Mouse (Mus musculus) lung, adult 2 months (tissue): ENCODE measurements around the gene 0610010F05Rik. TPM values are rescaled to one million over a fixed set of nuclear protein-coding genes. Genes with fewer than 3 reads are reported as not detected.
A peak's percentile ranks its signal among the peaks of the same experiment; 100 is the strongest.
"Not testable (repeated sequence)": the region's sequence is repeated elsewhere in the genome, so short reads cannot be mapped to it uniquely, and the experiment has no call there.

Experiments
- DNase-seq: peaks from one replicate; pipeline ENCODE4 v3.0.0; 2022
- H3K4me1 ChIP-seq: fragments of 200-500 bp; 2 replicates; pipeline ENCODE4 v1.6.1; 2011; ENCODE audit warnings: low read length; ENCODE audit not compliant: control insufficient read depth, insufficient read depth
- H3K4me3 ChIP-seq: fragments of 200-500 bp; replicated peaks from 2 replicates; pipeline ENCODE3; 2011; ENCODE audit warnings: low read depth, mild to moderate bottlenecking, control low read depth, low read length; ENCODE audit errors: extremely low read depth
- CTCF ChIP-seq: fragments of 200-500 bp; IDR thresholded peaks from 2 replicates; pipeline ENCODE4 v1.5.1; 2011; ENCODE audit warnings: mild to moderate bottlenecking, low read length, control low read depth; ENCODE audit not compliant: insufficient read depth
- POLR2A ChIP-seq: fragments of 200-500 bp; IDR thresholded peaks from 2 replicates; pipeline ENCODE4 v1.6.1; 2011; ENCODE audit warnings: low read depth, mild to moderate bottlenecking, control low read depth, low read length, borderline replicate concordance; ENCODE audit errors: extremely low read depth
- WGBS: fragments of 180-500 bp; shearing (Covaris S2); methylation state at CpG from one replicate; pipeline ENCODE4 v1.1.7; 2018; 5-methylcytosine and 5-hydroxymethylcytosine counted together
- polyA plus RNA-seq: library from polyadenylated mRNA; depleted of rRNA; stranded (reverse); fragments of >200 nt; gene quantifications from 2 replicates; pipeline ENCODE4 v1.2.3, GENCODE M21; 2012

The 0610010F05Rik gene
- polyA plus RNA-seq, 1 experiment = 2.7 TPM

DNA sequence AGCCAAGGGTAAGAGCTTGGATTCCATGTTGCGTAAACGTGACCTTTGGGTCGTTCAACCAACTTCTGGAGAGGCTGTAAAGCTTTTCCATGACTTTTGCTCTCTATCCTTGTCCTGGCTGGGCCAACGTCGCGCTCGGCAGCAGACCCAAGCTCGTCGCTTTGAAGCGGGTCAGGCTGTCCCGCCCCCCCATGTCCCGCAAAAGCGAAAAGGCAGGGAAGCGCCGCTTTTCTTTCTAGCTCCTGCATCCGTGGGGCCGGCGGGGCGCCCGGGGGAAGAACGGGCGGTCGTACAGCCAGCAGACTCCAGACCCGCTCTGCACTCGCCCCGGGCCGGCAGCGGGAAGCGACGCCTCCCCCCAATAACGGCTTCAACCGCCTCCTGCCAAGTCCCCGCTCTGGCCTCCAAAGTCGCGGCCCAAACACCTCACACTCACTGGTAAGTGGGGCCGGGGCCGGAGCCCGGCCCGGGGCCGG lies 31.9 kb upstream of the 0610010F05Rik start, which contains the start of gene Pus10:
TSS of gene Pus10 (plus strand) at position 364 of the 476 bp plus-strand sequence.
- Histone ChIP-seq H3K4me3 (peak within 1 kb of the TSS; percentile 88), H3K4me1 (peaks cover 7% of the 10 kb centered on the region)
- DNase-seq = no peak
- TF ChIP-seq POLR2A (no peak), CTCF (no peak)
- WGBS = 1% methylated on average over 40 of the region's 40 CpGs

DNA sequence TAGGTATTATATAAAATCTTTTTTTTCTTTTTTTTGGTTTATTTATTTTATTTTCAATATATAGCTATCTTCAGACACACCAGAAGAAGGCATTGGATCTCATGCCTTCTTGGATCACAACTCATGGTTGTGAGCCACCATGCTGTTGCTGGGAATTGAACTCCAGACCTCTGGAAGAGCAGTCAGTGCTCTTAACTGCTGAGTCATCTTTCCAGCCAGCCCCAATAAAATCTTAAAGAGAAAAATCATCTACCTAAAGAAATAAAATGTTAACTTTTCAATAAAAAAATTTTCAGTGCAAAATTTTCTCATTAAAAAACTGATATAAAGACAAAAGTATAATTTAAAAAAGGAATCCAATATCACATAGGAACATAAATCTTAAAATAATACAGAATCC lies 30.8 kb upstream of the 0610010F05Rik start:
- Histone ChIP-seq H3K4me1 (peaks cover 7% of the 10 kb centered on the region), H3K4me3 (no peak overlapping the region)
- no peak for TF ChIP-seq POLR2A
- no peak for TF ChIP-seq CTCF
- DNase-seq = no peak

DNA sequence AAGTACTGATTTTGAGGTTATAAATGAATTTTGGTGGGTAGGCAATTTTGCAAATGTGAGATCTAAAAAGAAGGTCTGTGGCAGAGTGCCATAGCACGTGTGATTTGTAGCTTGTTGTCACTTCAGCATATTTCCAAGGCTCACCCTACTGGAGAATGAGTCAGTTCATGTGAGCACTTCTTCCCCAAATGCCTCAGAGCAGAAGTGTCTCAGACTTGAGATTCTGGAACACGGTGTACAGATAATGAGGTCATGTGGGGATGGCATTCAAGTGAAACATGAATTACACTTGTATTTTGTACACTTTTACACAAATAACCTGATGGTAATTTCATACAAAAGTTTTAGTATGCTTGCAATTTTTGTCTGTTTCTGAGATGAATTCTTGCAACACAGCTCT lies 24.4 kb upstream of the 0610010F05Rik start:
- no peak overlapping the region for H3K4me3 ChIP-seq
- TF ChIP-seq POLR2A (no peak), CTCF (no peak)
- 59% methylated on average over 2 of the region's 2 CpGs for WGBS
- DNase-seq = no peak
- H3K4me1 ChIP-seq = peaks cover 9% of the 10 kb centered on the region

DNA sequence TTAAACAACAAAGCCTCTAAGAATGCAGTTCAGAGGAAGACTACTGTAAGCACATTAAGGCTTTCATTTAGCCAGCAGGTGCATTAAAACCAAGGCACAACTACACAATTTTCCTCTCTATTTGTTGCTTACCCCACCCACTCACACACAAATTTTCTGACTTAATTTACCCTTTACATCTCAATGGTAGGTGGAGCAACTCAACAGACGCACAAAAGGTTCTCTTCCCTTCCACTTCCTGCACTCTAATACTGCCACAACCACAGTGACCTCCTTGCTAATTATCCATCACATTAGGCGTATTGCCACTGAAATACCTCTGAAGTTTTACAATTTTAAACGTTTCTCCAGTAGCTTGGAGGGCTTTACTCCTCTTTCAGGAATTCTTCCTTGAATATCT lies 20.2 kb upstream of the 0610010F05Rik start:
- DNase-seq = no peak
- Histone ChIP-seq H3K4me3 (no peak overlapping the region), H3K4me1 (peaks cover 4% of the 10 kb centered on the region)
- 74% methylated on average over 3 of the region's 3 CpGs for WGBS
- TF ChIP-seq POLR2A (no peak), CTCF (no peak)

DNA sequence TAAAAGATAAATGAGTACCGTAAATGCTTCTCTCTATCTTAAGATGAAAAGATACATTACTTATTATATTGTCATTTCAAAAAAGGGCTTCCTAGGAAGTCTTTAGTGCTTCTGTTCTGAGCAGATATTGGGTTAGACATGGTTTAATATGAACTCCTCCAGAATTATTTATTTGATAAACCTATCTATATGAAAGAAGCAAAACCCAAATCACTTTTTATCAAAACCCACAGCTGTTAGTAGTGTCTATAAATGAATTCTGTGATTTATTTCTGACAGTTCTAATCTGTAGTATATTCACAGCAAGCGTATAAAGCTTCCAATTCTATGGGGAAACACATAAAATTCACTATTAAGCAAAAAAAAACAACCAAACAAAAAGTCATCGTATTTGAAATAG lies 14.4 kb upstream of the 0610010F05Rik start:
- no peak for TF ChIP-seq POLR2A
- no peak for TF ChIP-seq CTCF
- WGBS = 96% methylated on average over 3 of the region's 3 CpGs
- no peak overlapping the region for H3K4me3 ChIP-seq

GRCm38 (mm10) chr11:23647431-23647830 lies 14.0 kb upstream of the 0610010F05Rik start:
- TF ChIP-seq POLR2A (no peak), CTCF (no peak)
- DNase-seq = no peak
- Histone ChIP-seq H3K4me1 (no peaks in the 10 kb centered on the region), H3K4me3 (no peak overlapping the region)

More for the DNA sequence above, 14.4 kb upstream of the 0610010F05Rik start:
- no peaks in the 10 kb centered on the region for H3K4me1 ChIP-seq
- DNase-seq = no peak

GRCm38 (mm10) chr11:23634573-23634972 lies 1.1 kb upstream of the 0610010F05Rik start:
- 72% methylated on average over 8 of the region's 8 CpGs for WGBS
- H3K4me1 ChIP-seq = no peaks in the 10 kb centered on the region; the same call in 1 of the 2 replicates
- TF ChIP-seq POLR2A = no peak
- no peak for TF ChIP-seq CTCF
- H3K4me3 ChIP-seq = no peak overlapping the region
- no peak for DNase-seq

GRCm38 (mm10) chr11:23633879-23634215 lies 408 bp upstream of the 0610010F05Rik start:
- no peaks in the 10 kb centered on the region; the same call in 1 of the 2 replicates for H3K4me1 ChIP-seq
- TF ChIP-seq POLR2A = no peak
- no peak for TF ChIP-seq CTCF
- peak overlapping the region; percentile 37 for H3K4me3 ChIP-seq
- WGBS = 6% methylated on average over 7 of the region's 7 CpGs
- no peak for DNase-seq

DNA sequence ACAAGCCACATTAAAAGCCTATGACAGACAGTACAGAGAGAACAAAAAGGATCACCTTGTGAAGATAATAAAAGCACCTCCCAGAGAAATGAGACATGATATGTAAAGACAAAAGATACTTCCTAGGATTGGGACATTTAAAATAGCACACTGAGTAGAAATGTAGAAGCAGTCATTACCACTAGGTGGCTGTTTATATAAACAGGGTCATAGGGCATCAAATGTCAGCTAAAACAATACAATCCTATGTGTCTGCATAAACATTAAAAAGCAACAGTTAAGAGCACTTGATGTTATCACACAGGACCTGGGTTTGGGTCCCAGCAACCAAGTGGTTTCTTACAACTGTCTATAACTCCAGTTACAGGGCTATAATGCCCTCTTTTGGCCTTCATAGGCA lies 2.8 kb downstream of the 0610010F05Rik start:
- no peak for DNase-seq
- Histone ChIP-seq H3K4me1 (no peaks in the 10 kb centered on the region; the same call in 1 of the 2 replicates), H3K4me3 (no peak overlapping the region)
- TF ChIP-seq CTCF = no peak
- TF ChIP-seq POLR2A = no peak

- Histone ChIP-seq H3K4me3 (no peak overlapping the region), H3K4me1 (no peaks in the 10 kb centered on the region)
- 77% methylated on average over 5 of the region's 5 CpGs for WGBS
- TF ChIP-seq POLR2A (no peak), CTCF (no peak)
- DNase-seq = no peak
Observed at GRCm38 (mm10) chr11:23618995-23619394, 14.4 kb downstream of the 0610010F05Rik start.

- no peaks in the 10 kb centered on the region for H3K4me1 ChIP-seq
- WGBS = 76% methylated on average over 5 of the region's 5 CpGs
- no peak overlapping the region for H3K4me3 ChIP-seq
- DNase-seq = no peak
- no peak for TF ChIP-seq CTCF
- TF ChIP-seq POLR2A = no peak
Observed at GRCm38 (mm10) chr11:23614546-23614945, 18.9 kb downstream of the 0610010F05Rik start.

- H3K4me1 ChIP-seq, H3K4me3 ChIP-seq, DNase-seq: not testable (repeated sequence)
- 85% methylated on average over 6 of the region's 6 CpGs for WGBS
Observed at GRCm38 (mm10) chr11:23607291-23607690, 26.1 kb downstream of the 0610010F05Rik start.
